Mouse (Mus musculus): ENCODE data around the gene Arhgef9. TPM values are rescaled to one million over a fixed set of nuclear protein-coding genes. Genes with fewer than 3 reads are reported as not detected.
A peak's percentile ranks its signal among the peaks of the same experiment; 100 is the strongest.

Arhgef9 gene
- 2.8 and 3.1 TPM in 2 replicates for polyA plus RNA-seq (2015; fragmentation: Nextera tagmentation; extraction: Ambion mirVana)

GRCm38 (mm10) chrX:95196104-95196919 lies at the start of gene Arhgef9:
Gene Arhgef9, minus strand, starts transcription at chrX:95196856.
- H3K27ac ChIP-seq (ENCODE audit: low read depth, low read length) = no peak within 1 kb of the TSS
- no peak for ATAC-seq
- H3K4me3 ChIP-seq (ENCODE audit: low read depth, low read length) = peak within 1 kb of the TSS; percentile 34
- no peaks in the 10 kb centered on the region for H3K27me3 ChIP-seq (replicated peaks; ENCODE audit: control insufficient read depth, insufficient read depth, low read length)
- WGBS = 16% methylated on average over 23 of the region's 24 CpGs
- H3K36me3 ChIP-seq (ENCODE audit: control insufficient read depth, insufficient read depth) = no peaks in the 10 kb centered on the region
- no peak within 1 kb of the TSS for H3K9ac ChIP-seq (ENCODE audit: low read depth, low read length)
- no peaks in the 10 kb centered on the region for H3K9me3 ChIP-seq (ENCODE audit: control insufficient read depth)
- no peaks in the 10 kb centered on the region for H3K4me1 ChIP-seq (replicated peaks; ENCODE audit: control insufficient read depth, insufficient read depth, low read length)
- peak within 1 kb of the TSS; percentile 60 for H3K4me2 ChIP-seq (replicated peaks; ENCODE audit: low read depth)
- TF ChIP-seq CTCF (IDR thresholded peaks at IDR 0.05; ENCODE audit: low read depth) = no peak

GRCm38 (mm10) chrX:95238896-95239295 lies 42.2 kb upstream of the Arhgef9 start:
- H3K27ac ChIP-seq (ENCODE audit: low read depth, low read length) = no peak overlapping the region
- H3K27me3 ChIP-seq (replicated peaks; ENCODE audit: control insufficient read depth, insufficient read depth, low read length) = no peaks in the 10 kb centered on the region
- no peak for TF ChIP-seq CTCF (IDR thresholded peaks at IDR 0.05; ENCODE audit: low read depth)
- H3K9ac ChIP-seq (ENCODE audit: low read depth, low read length) = no peak overlapping the region
- H3K4me3 ChIP-seq (ENCODE audit: low read depth, low read length) = no peak overlapping the region
- ATAC-seq = no peak
- no peaks in the 10 kb centered on the region for H3K4me1 ChIP-seq (replicated peaks; ENCODE audit: control insufficient read depth, insufficient read depth, low read length)
- no peaks in the 10 kb centered on the region for H3K9me3 ChIP-seq (ENCODE audit: control insufficient read depth)
- H3K36me3 ChIP-seq (ENCODE audit: control insufficient read depth, insufficient read depth) = no peaks in the 10 kb centered on the region
- H3K4me2 ChIP-seq (replicated peaks; ENCODE audit: low read depth) = no peak overlapping the region

GRCm38 (mm10) chrX:95195363-95196103 lies 1.1 kb downstream of the Arhgef9 start:
- no peak for ATAC-seq
- Histone ChIP-seq H3K4me1 (replicated peaks; ENCODE audit: control insufficient read depth, insufficient read depth, low read length) (no peaks in the 10 kb centered on the region), H3K27me3 (replicated peaks; ENCODE audit: control insufficient read depth, insufficient read depth, low read length) (no peaks in the 10 kb centered on the region), H3K36me3 (ENCODE audit: control insufficient read depth, insufficient read depth) (no peaks in the 10 kb centered on the region), H3K9me3 (ENCODE audit: control insufficient read depth) (no peaks in the 10 kb centered on the region), H3K4me2 (replicated peaks; ENCODE audit: low read depth) (peak overlapping the region; percentile 60), H3K9ac (ENCODE audit: low read depth, low read length) (no peak overlapping the region), H3K27ac (ENCODE audit: low read depth, low read length) (no peak overlapping the region), H3K4me3 (ENCODE audit: low read depth, low read length) (peak overlapping the region; percentile 34; the same call in 1 of the 2 replicates)
- TF ChIP-seq CTCF (IDR thresholded peaks at IDR 0.05; ENCODE audit: low read depth) = no peak
- 56% methylated on average over 3 of the region's 3 CpGs for WGBS

- WGBS = 19% methylated on average over 3 of the region's 3 CpGs
- peak; percentile 73 for TF ChIP-seq CTCF (IDR thresholded peaks at IDR 0.05; ENCODE audit: low read depth)
- no peaks in the 10 kb centered on the region for H3K27me3 ChIP-seq (replicated peaks; ENCODE audit: control insufficient read depth, insufficient read depth, low read length)
- H3K4me2 ChIP-seq (replicated peaks; ENCODE audit: low read depth) = no peak overlapping the region
- no peaks in the 10 kb centered on the region for H3K36me3 ChIP-seq (ENCODE audit: control insufficient read depth, insufficient read depth)
- H3K4me3 ChIP-seq (ENCODE audit: low read depth, low read length) = no peak overlapping the region
- ATAC-seq = no peak
- no peaks in the 10 kb centered on the region for H3K9me3 ChIP-seq (ENCODE audit: control insufficient read depth)
- H3K4me1 ChIP-seq (replicated peaks; ENCODE audit: control insufficient read depth, insufficient read depth, low read length) = no peaks in the 10 kb centered on the region
- H3K27ac ChIP-seq (ENCODE audit: low read depth, low read length) = no peak overlapping the region
- no peak overlapping the region for H3K9ac ChIP-seq (ENCODE audit: low read depth, low read length)
Observed at GRCm38 (mm10) chrX:95175978-95176377, 20.7 kb downstream of the Arhgef9 start.

GRCm38 (mm10) chrX:95166317-95166716 lies 30.3 kb downstream of the Arhgef9 start:
- H3K9ac ChIP-seq (ENCODE audit: low read depth, low read length) = peak overlapping the region; percentile 53; the same call in 1 of the 2 replicates
- TF ChIP-seq CTCF (IDR thresholded peaks at IDR 0.05; ENCODE audit: low read depth) = 0 out of 2 replicates have a peak, but pooled peaks have one; percentile 8
- peak overlapping the region; percentile 66 for H3K4me2 ChIP-seq (replicated peaks; ENCODE audit: low read depth)
- no peaks in the 10 kb centered on the region for H3K27me3 ChIP-seq (replicated peaks; ENCODE audit: control insufficient read depth, insufficient read depth, low read length)
- H3K9me3 ChIP-seq (ENCODE audit: control insufficient read depth) = no peaks in the 10 kb centered on the region
- H3K27ac ChIP-seq (ENCODE audit: low read depth, low read length) = peak overlapping the region; percentile 21; the same call in 1 of the 2 replicates
- H3K4me1 ChIP-seq (replicated peaks; ENCODE audit: control insufficient read depth, insufficient read depth, low read length) = 0 out of 2 replicates have a peak, but pooled peaks cover 3% of the 10 kb centered on the region
- H3K4me3 ChIP-seq (ENCODE audit: low read depth, low read length) = peak overlapping the region; percentile 47
- WGBS = 21% methylated on average over 16 of the region's 16 CpGs
- peak; percentile 96 for ATAC-seq
- H3K36me3 ChIP-seq (ENCODE audit: control insufficient read depth, insufficient read depth) = no peaks in the 10 kb centered on the region

DNA sequence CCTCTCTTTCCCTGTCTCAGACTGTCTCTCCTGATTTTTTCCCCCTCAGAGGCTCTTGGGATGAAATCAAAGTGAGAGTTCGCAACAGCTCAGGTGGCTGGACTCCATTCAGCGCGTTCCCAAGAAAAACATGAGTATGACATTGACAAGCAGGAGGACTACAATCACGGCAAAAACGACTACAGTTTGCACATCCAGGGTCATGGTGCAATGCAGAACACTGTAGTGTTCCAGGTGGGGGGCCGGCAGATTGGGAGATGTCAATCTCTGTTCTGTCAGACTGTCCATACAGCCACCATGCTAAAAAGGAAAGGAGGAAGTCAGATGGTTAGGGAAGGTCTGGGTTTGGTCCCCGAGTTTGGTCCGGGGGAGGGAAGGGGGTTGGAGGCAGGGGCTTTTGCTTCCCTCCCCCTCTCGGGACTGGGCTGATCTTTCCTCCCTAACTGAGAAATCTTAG lies 31.0 kb downstream of the Arhgef9 start:
- TF ChIP-seq CTCF (IDR thresholded peaks at IDR 0.05; ENCODE audit: low read depth) = no peak
- peak overlapping the region; percentile 21; the same call in 1 of the 2 replicates for H3K27ac ChIP-seq (ENCODE audit: low read depth, low read length)
- 32% methylated on average over 9 of the region's 9 CpGs for WGBS
- ATAC-seq = peak; percentile 18; the same call in 1 of the 2 replicates
- H3K9ac ChIP-seq (ENCODE audit: low read depth, low read length) = peak overlapping the region; percentile 53
- H3K4me2 ChIP-seq (replicated peaks; ENCODE audit: low read depth) = peak overlapping the region; percentile 66
- 0 out of 2 replicates have a peak, but pooled peaks cover 3% of the 10 kb centered on the region for H3K4me1 ChIP-seq (replicated peaks; ENCODE audit: control insufficient read depth, insufficient read depth, low read length)
- H3K9me3 ChIP-seq (ENCODE audit: control insufficient read depth) = no peaks in the 10 kb centered on the region
- H3K36me3 ChIP-seq (ENCODE audit: control insufficient read depth, insufficient read depth) = no peaks in the 10 kb centered on the region
- peak overlapping the region; percentile 47 for H3K4me3 ChIP-seq (ENCODE audit: low read depth, low read length)
- H3K27me3 ChIP-seq (replicated peaks; ENCODE audit: control insufficient read depth, insufficient read depth, low read length) = no peaks in the 10 kb centered on the region

Measured in intestine, postnatal 0 days (tissue).